Mouse (Mus musculus) MEL (cell line): ENCODE measurements around the gene Mcrip1. TPM values are rescaled to one million over a fixed set of nuclear protein-coding genes. Genes with fewer than 3 reads are reported as not detected.
A peak's percentile ranks its signal among the peaks of the same experiment; 100 is the strongest.

Experiments used
- DNase-seq: peaks from one replicate; pipeline ENCODE4 v3.0.0; 2011; ENCODE audit warnings: low read depth, low spot score
- H3K27ac ChIP-seq: 2 replicates; pipeline ENCODE4 v1.5.1; 2012; ENCODE audit warnings: low read depth, mild to moderate bottlenecking, control low read depth, low read length, moderate library complexity; ENCODE audit not compliant: control insufficient read depth
- H3K27me3 ChIP-seq, 2 experiments: fragments of 150-350 bp in 1 of 2; sonication (generic) in 1 of 2; 2 replicates each; pipeline ENCODE4 v1.6.1; 2012; ENCODE audit warnings: low read length in 2 of 2, mild to moderate bottlenecking in 2 of 2, improper control_type of control experiment in 1 of 2, moderate library complexity in 1 of 2; ENCODE audit not compliant: insufficient read depth in 2 of 2, control insufficient read depth in 1 of 2
- H3K36me3 ChIP-seq, 2 experiments: 2 replicates each; pipeline ENCODE4 v1.6.1; 2012 to 2014; ENCODE audit warnings: low read length in 2 of 2, improper control_type of control experiment in 1 of 2, inconsistent platforms in 1 of 2, mild to moderate bottlenecking in 1 of 2; ENCODE audit not compliant: insufficient read depth in 2 of 2, control insufficient read depth in 1 of 2
- H3K4me1 ChIP-seq, 2 experiments: fragments of 150-350 bp in 1 of 2; sonication (generic) in 1 of 2; 2 replicates each; pipeline ENCODE4 v1.6.1; 2012; ENCODE audit warnings: low read length in 2 of 2, improper control_type of control experiment in 1 of 2, mild to moderate bottlenecking in 1 of 2; ENCODE audit not compliant: insufficient read depth in 2 of 2, control insufficient read depth in 1 of 2
- H3K4me3 ChIP-seq, 2 experiments: fragments of 150-350 bp in 1 of 2; sonication (generic) in 1 of 2; 2 replicates each; pipeline ENCODE4 v1.5.1; 2012; ENCODE audit warnings: low read depth in 2 of 2, low read length in 2 of 2, mild to moderate bottlenecking in 2 of 2, moderate library complexity in 2 of 2, control low read depth in 1 of 2, improper control_type of control experiment in 1 of 2; ENCODE audit not compliant: control insufficient read depth in 1 of 2, insufficient read depth in 1 of 2
- H3K79me2 ChIP-seq: 2 replicates; pipeline ENCODE4 v1.6.1; 2012; ENCODE audit warnings: mild to moderate bottlenecking, low read length, moderate library complexity; ENCODE audit not compliant: control insufficient read depth, poor library complexity, insufficient read depth
- H3K9ac ChIP-seq: 2 replicates; pipeline ENCODE4 v1.6.1; 2012; ENCODE audit warnings: low read depth, mild to moderate bottlenecking, control low read depth, low read length, moderate library complexity; ENCODE audit not compliant: control insufficient read depth, poor library complexity, severe bottlenecking
- H3K9me3 ChIP-seq: fragments of 150-350 bp; sonication (generic); replicated peaks from 2 replicates; pipeline ENCODE4 v1.6.1; 2012; ENCODE audit warnings: mild to moderate bottlenecking, low read length, improper control_type of control experiment, moderate library complexity; ENCODE audit not compliant: insufficient read depth
- BHLHE40 ChIP-seq: IDR thresholded peaks from 2 replicates; pipeline ENCODE4 v1.6.1; 2012; ENCODE audit warnings: low read depth, mild to moderate bottlenecking, inconsistent platforms, low read length, improper control_type of control experiment, borderline replicate concordance
- CHD1 ChIP-seq: IDR thresholded peaks from 2 replicates; pipeline ENCODE4 v1.6.1; 2012; ENCODE audit warnings: low read depth, mild to moderate bottlenecking, inconsistent platforms, low read length, improper control_type of control experiment
- CTCF ChIP-seq, 3 experiments: IDR thresholded peaks in 2 of 3; conservative IDR thresholded peaks in 1 of 3; 2 replicates each; pipeline ENCODE4 v1.5.1; 2011 to 2012; ENCODE audit warnings: low read length in 3 of 3, low read depth in 2 of 3, mild to moderate bottlenecking in 2 of 3, improper control_type of control experiment in 1 of 3, inconsistent platforms in 1 of 3, mixed read lengths in 1 of 3, moderate library complexity in 1 of 3; ENCODE audit not compliant: control insufficient read depth in 1 of 3, insufficient read depth in 1 of 3, poor library complexity in 1 of 3, severe bottlenecking in 1 of 3
- E2F4 ChIP-seq: IDR thresholded peaks from 2 replicates; pipeline ENCODE4 v1.6.1; 2011; ENCODE audit warnings: low read depth, low read length, improper control_type of control experiment, borderline replicate concordance
- ELF1 ChIP-seq: IDR thresholded peaks from 2 replicates; pipeline ENCODE4 v1.6.1; 2014; ENCODE audit warnings: low read depth, mild to moderate bottlenecking, inconsistent platforms, low read length, improper control_type of control experiment, moderate library complexity
- GATA1 ChIP-seq: IDR thresholded peaks from 2 replicates; pipeline ENCODE4 v1.6.1; 2011; ENCODE audit warnings: low read depth, low read length, improper control_type of control experiment
- HCFC1 ChIP-seq: IDR thresholded peaks from 2 replicates; pipeline ENCODE4 v1.6.1; 2012; ENCODE audit warnings: low read depth, mild to moderate bottlenecking, inconsistent platforms, low read length, improper control_type of control experiment, moderate library complexity
- MAFK ChIP-seq: IDR thresholded peaks from 2 replicates; pipeline ENCODE4 v1.6.1; 2011; ENCODE audit warnings: low read depth, mild to moderate bottlenecking, low read length, improper control_type of control experiment, borderline replicate concordance
- MEF2A ChIP-seq: IDR thresholded peaks from 2 replicates; pipeline ENCODE4 v1.6.1; 2014; ENCODE audit warnings: low read depth, mild to moderate bottlenecking, inconsistent platforms, low read length, improper control_type of control experiment; ENCODE audit not compliant: poor library complexity, insufficient replicate concordance, severe bottlenecking; ENCODE audit errors: extremely low read depth
- MXI1 ChIP-seq: IDR thresholded peaks from 2 replicates; pipeline ENCODE4 v1.6.1; 2011; ENCODE audit warnings: mild to moderate bottlenecking, low read depth, low read length, improper control_type of control experiment
- MYC ChIP-seq: IDR thresholded peaks from 2 replicates; pipeline ENCODE4 v1.6.1; 2011; ENCODE audit warnings: low read depth, mild to moderate bottlenecking, low read length, improper control_type of control experiment, moderate library complexity
- NELFE ChIP-seq: IDR thresholded peaks from 2 replicates; pipeline ENCODE4 v1.6.1; 2011; ENCODE audit warnings: low read depth, low read length, improper control_type of control experiment
- NRF1 ChIP-seq: IDR thresholded peaks from 2 replicates; pipeline ENCODE4 v1.6.1; 2014; ENCODE audit warnings: low read depth, mild to moderate bottlenecking, inconsistent platforms, low read length, improper control_type of control experiment, moderate library complexity; ENCODE audit not compliant: poor library complexity, insufficient read depth, severe bottlenecking
- POLR2A ChIP-seq, 2 experiments: IDR thresholded peaks; 2 replicates each; pipeline ENCODE4 v1.6.1; 2011 to 2012; ENCODE audit warnings: low read length in 2 of 2, mild to moderate bottlenecking in 2 of 2, control low read depth in 1 of 2, improper control_type of control experiment in 1 of 2, low read depth in 1 of 2, moderate library complexity in 1 of 2; ENCODE audit not compliant: control insufficient read depth in 1 of 2, insufficient read depth in 1 of 2, poor library complexity in 1 of 2
- POLR2AphosphoS2 ChIP-seq: IDR thresholded peaks from 2 replicates; pipeline ENCODE4 v1.6.1; 2011; ENCODE audit warnings: low read length, improper control_type of control experiment
- RAD21 ChIP-seq: IDR thresholded peaks from 2 replicates; pipeline ENCODE4 v1.6.1; 2011; ENCODE audit warnings: mild to moderate bottlenecking, low read depth, low read length, improper control_type of control experiment
- SIN3A ChIP-seq: IDR thresholded peaks from 2 replicates; pipeline ENCODE4 v1.6.1; 2012; ENCODE audit warnings: low read length, improper control_type of control experiment, inconsistent platforms
- SMC3 ChIP-seq: IDR thresholded peaks from 2 replicates; pipeline ENCODE4 v1.6.1; 2011; ENCODE audit warnings: low read depth, low read length, improper control_type of control experiment
- TAL1 ChIP-seq: IDR thresholded peaks from 2 replicates; pipeline ENCODE4 v1.6.1; 2012; ENCODE audit warnings: mild to moderate bottlenecking, inconsistent platforms, low read length, moderate library complexity, mixed read lengths
- USF1 ChIP-seq: IDR thresholded peaks from 2 replicates; pipeline ENCODE4 v1.6.1; 2014; ENCODE audit warnings: low read depth, mild to moderate bottlenecking, inconsistent platforms, low read length, improper control_type of control experiment, moderate library complexity
- ZC3H11A ChIP-seq: IDR thresholded peaks from 2 replicates; pipeline ENCODE4 v1.6.1; 2012; ENCODE audit warnings: low read depth, mild to moderate bottlenecking, inconsistent platforms, low read length, improper control_type of control experiment
- ZMIZ1 ChIP-seq: IDR thresholded peaks from 2 replicates; pipeline ENCODE4 v1.6.1; 2012; ENCODE audit warnings: low read depth, mild to moderate bottlenecking, inconsistent platforms, low read length, improper control_type of control experiment, moderate library complexity
- polyA plus RNA-seq, 2 experiments: library from polyadenylated mRNA; stranded (reverse) in 1 of 2; unstranded in 1 of 2; fragments of >175 nt in 1 of 2; fragments of >200 nt in 1 of 2; gene quantifications; 2 replicates each; pipeline versions ENCODE4 v1.2.1 to v1.2.4; 2012; ENCODE audit warnings: low replicate concordance in 2 of 2, low read depth in 1 of 2; ENCODE audit not compliant: insufficient read length in 2 of 2, insufficient read depth in 1 of 2, missing spikeins in 1 of 2
- total RNA-seq: library from RNA; depleted of rRNA; stranded (reverse); fragments of 300-350 nt; gene quantifications from 2 replicates; pipeline ENCODE4 v1.2.3, GENCODE M21; 2012

Gene Mcrip1
- total and polyA plus RNA-seq, 3 experiments, result 36.6 to 83.5 TPM; not detected in 1

DNA sequence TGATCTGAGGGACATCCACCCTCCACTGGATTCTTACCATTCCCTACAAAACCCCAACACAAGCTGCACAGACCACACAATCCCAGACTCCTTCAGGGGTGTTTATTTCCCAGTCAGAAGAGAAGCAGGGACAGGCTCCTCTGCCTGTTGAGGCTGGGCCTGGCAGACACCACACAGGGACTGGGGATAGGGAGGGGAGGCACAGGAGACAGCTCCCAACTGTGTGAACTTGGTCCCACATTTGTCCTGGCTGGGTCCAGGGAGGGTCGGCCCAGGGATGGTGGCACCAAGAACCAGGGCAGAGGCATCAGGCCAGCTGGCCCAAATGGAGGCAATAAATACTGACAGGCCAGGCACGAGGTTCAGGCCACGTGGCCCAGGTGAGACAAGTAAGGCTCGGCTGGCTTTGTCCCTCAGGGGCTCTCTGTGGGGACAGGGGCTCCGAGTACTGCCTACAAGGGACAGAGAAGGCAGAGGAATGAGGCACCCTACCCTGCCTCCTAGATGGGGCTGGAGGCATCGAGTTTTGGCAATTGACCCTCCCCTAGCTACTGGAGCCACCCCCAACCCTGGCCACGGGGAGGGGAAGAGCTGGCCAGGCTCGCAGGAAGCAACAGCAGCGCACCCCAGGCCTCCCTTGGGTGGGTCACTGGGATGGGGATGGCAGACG lies 28.6 kb upstream of the Mcrip1 start:
- H3K4me1 ChIP-seq, result peaks cover 10 to 20% of the 10 kb centered on the region in 2 experiments
- H3K27me3 ChIP-seq, result no peaks in the 10 kb centered on the region
- peaks cover 48% of the 10 kb centered on the region for H3K79me2 ChIP-seq
- no peak overlapping the region for H3K4me3 ChIP-seq
- H3K9me3 ChIP-seq, result no peaks in the 10 kb centered on the region
- TF ChIP-seq SMC3, result no peak
- TF ChIP-seq NRF1, result no peak
- peak in 1 of 2 experiments; percentile 4; a peak in 1 of 4 replicates for TF ChIP-seq POLR2A (IDR thresholded peaks at IDR 0.05; ENCODE audit: control insufficient read depth in 1 of 2, insufficient read depth in 1 of 2, low read depth in 1 of 2, low read length in 2 of 2, poor library complexity in 1 of 2)
- TF ChIP-seq HCFC1, result no peak
- TF ChIP-seq, all 39 proteins: peak for 1
- DNase-seq, result no peak
- Histone ChIP-seq H3K27ac (no peak overlapping the region), H3K36me3 (peaks cover 4 to 22% of the 10 kb centered on the region in 2 experiments; a peak in 3 of 4 replicates), H3K9ac (no peak overlapping the region)

DNA sequence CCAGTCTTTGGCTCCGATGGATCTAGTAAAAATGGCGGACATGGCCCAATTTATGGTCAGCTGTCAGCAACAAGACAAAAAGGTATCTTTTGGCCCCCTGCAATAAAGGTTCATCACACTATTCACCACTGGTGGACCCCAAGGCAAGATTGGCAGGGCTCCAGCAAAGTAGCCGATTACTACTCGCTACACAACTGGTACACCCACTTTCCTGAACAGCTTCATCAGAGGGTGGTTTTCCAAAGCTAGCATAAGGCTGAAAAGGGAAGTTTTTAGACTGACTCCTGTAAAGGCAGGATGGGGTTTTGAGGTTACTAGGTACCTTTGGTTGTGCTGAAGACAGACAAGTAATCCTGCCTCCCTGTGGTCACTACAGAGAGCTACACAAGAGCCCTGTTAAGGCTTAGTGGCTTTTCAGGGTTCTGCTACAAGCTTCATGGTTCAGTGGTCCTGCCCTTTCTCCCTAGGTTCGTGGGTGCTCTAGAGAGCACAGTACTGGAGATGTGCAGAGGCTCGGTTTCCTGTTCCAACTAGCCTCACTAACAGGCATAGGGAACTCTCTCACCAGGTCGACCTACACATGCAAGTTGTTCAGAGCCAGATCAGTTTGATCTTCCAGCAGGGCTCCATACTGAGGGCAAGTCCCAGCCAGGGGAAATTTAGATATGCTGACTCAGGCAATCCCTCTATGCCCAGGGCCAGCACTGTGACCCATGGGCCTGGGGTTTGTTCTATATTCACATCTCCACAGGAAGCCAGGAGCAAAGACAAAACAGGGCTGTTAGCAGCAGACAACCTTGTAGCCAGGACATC lies 27.9 kb upstream of the Mcrip1 start:
- no peaks in the 10 kb centered on the region for H3K9me3 ChIP-seq
- no peak overlapping the region for H3K27ac ChIP-seq
- peak; percentile 80 for DNase-seq
- H3K4me1 ChIP-seq, result peaks cover 8 to 18% of the 10 kb centered on the region in 2 experiments
- no peak overlapping the region for H3K9ac ChIP-seq
- TF ChIP-seq MAFK (0 out of 2 replicates have a peak, but pooled peaks have one; percentile 43), CHD1 (no peak), SIN3A (peak; percentile 70; the same call in 1 of the 2 replicates), RAD21 (peak; percentile 38), SMC3 (peak; percentile 74), NRF1 (no peak), E2F4 (peak; percentile 53; the same call in 1 of the 2 replicates), USF1 (0 out of 2 replicates have a peak, but pooled peaks have one; percentile 10), MXI1 (0 out of 2 replicates have a peak, but pooled peaks have one; percentile 49), BHLHE40 (peak; percentile 26; the same call in 1 of the 2 replicates), TAL1 (no peak), HCFC1 (0 out of 2 replicates have a peak, but pooled peaks have one; percentile 26), POLR2A (IDR thresholded peaks at IDR 0.05; ENCODE audit: control insufficient read depth in 1 of 2, insufficient read depth in 1 of 2, low read depth in 1 of 2, low read length in 2 of 2, poor library complexity in 1 of 2) (0 out of 4 replicates have a peak, but pooled peaks of 1 of the 2 experiments have one; percentile 22), MEF2A (no peak), ELF1 (no peak), GATA1 (no peak), POLR2AphosphoS2 (peak; percentile 69), ZC3H11A (peak; percentile 38; the same call in 1 of the 2 replicates), MYC (0 out of 2 replicates have a peak, but pooled peaks have one; percentile 54), NELFE (0 out of 2 replicates have a peak, but pooled peaks have one; percentile 37), CTCF (IDR thresholded peaks at IDR 0.05 in 2 of 3, conservative IDR thresholded peaks at IDR 0.05 in 1 of 3; ENCODE audit: control insufficient read depth in 1 of 3, insufficient read depth in 1 of 3, low read depth in 2 of 3, low read length in 3 of 3, poor library complexity in 1 of 3, severe bottlenecking in 1 of 3) (peak; percentile 28 to 70 (median 51); a peak in 5 of 6 replicates), ZMIZ1 (peak; percentile 77)
- H3K79me2 ChIP-seq, result peaks cover 50% of the 10 kb centered on the region
- H3K36me3 ChIP-seq, result peaks cover 4 to 22% of the 10 kb centered on the region in 2 experiments; a peak in 3 of 4 replicates
- no peak overlapping the region for H3K4me3 ChIP-seq
- H3K27me3 ChIP-seq, result no peaks in the 10 kb centered on the region
